Mouse (Mus musculus): ENCODE results near the gene Frmd4a. TPM values are rescaled to one million over a fixed set of nuclear protein-coding genes. Genes with fewer than 3 reads are reported as not detected.

Gene Frmd4a
- polyA plus RNA-seq, 1 experiment from 2014 or later: 49.1 TPM

GRCm38 (mm10) chr2:4435051-4435450 lies 417.5 kb downstream of the Frmd4a start:
- DNase-seq (ENCODE audit: low spot score): no peak
- Histone ChIP-seq H3K4me1 (replicated peaks) (peaks cover 51% of the 10 kb centered on the region), H3K27ac (peak overlapping the region; percentile 67), H3K36me3 (peaks cover 61% of the 10 kb centered on the region), H3K4me3 (no peak overlapping the region), H3K27me3 (ENCODE audit: insufficient read depth, poor library complexity, severe bottlenecking) (no peaks in the 10 kb centered on the region), H3K9me3 (no peaks in the 10 kb centered on the region)
- WGBS: 88% methylated on average over 8 of the region's 8 CpGs

GRCm38 (mm10) chr2:4436361-4437231 lies 419.1 kb downstream of the Frmd4a start:
- peak; percentile 59 for DNase-seq (ENCODE audit: low spot score)
- peak overlapping the region; percentile 13; the same call in 1 of the 2 replicates for H3K4me3 ChIP-seq

GRCm38 (mm10) chr2:4438739-4439138 lies 421.2 kb downstream of the Frmd4a start:
- H3K27ac ChIP-seq: no peak overlapping the region
- H3K4me1 ChIP-seq (replicated peaks): peaks cover 49% of the 10 kb centered on the region
- no peaks in the 10 kb centered on the region for H3K9me3 ChIP-seq
- no peaks in the 10 kb centered on the region for H3K27me3 ChIP-seq (ENCODE audit: insufficient read depth, poor library complexity, severe bottlenecking)
- DNase-seq (ENCODE audit: low spot score): no peak
- H3K4me3 ChIP-seq: no peak overlapping the region
- WGBS: 69% methylated on average over 7 of the region's 7 CpGs
- H3K36me3 ChIP-seq: peaks cover 52% of the 10 kb centered on the region

More at GRCm38 (mm10) chr2:4436361-4437231, 419.1 kb downstream of the Frmd4a start:
- no peaks in the 10 kb centered on the region for H3K9me3 ChIP-seq
- peak overlapping the region; percentile 83 for H3K27ac ChIP-seq
- H3K4me1 ChIP-seq (replicated peaks): peaks cover 58% of the 10 kb centered on the region
- no peaks in the 10 kb centered on the region for H3K27me3 ChIP-seq (ENCODE audit: insufficient read depth, poor library complexity, severe bottlenecking)
- peaks cover 64% of the 10 kb centered on the region for H3K36me3 ChIP-seq
- 59% methylated on average over 19 of the region's 19 CpGs for WGBS

GRCm38 (mm10) chr2:4439909-4440308 lies 422.4 kb downstream of the Frmd4a start:
- WGBS: 89% methylated on average over 4 of the region's 4 CpGs
- H3K27ac ChIP-seq: no peak overlapping the region
- peaks cover 43% of the 10 kb centered on the region for H3K4me1 ChIP-seq (replicated peaks)
- H3K9me3 ChIP-seq: no peaks in the 10 kb centered on the region
- H3K27me3 ChIP-seq (ENCODE audit: insufficient read depth, poor library complexity, severe bottlenecking): no peaks in the 10 kb centered on the region
- no peak for DNase-seq (ENCODE audit: low spot score)
- H3K4me3 ChIP-seq: no peak overlapping the region
- H3K36me3 ChIP-seq: peaks cover 51% of the 10 kb centered on the region

GRCm38 (mm10) chr2:4441840-4442239 lies 424.3 kb downstream of the Frmd4a start:
- no peak for DNase-seq (ENCODE audit: low spot score)
- H3K9me3 ChIP-seq: no peaks in the 10 kb centered on the region
- H3K4me1 ChIP-seq (replicated peaks): peaks cover 24% of the 10 kb centered on the region
- H3K27me3 ChIP-seq (ENCODE audit: insufficient read depth, poor library complexity, severe bottlenecking): no peaks in the 10 kb centered on the region
- 95% methylated on average over 4 of the region's 4 CpGs for WGBS
- H3K36me3 ChIP-seq: peaks cover 46% of the 10 kb centered on the region
- H3K27ac ChIP-seq: no peak overlapping the region
- H3K4me3 ChIP-seq: no peak overlapping the region

GRCm38 (mm10) chr2:4444740-4445139 lies 427.2 kb downstream of the Frmd4a start:
- H3K9me3 ChIP-seq: no peaks in the 10 kb centered on the region
- 87% methylated on average over 3 of the region's 3 CpGs for WGBS
- H3K27ac ChIP-seq: no peak overlapping the region
- H3K27me3 ChIP-seq (ENCODE audit: insufficient read depth, poor library complexity, severe bottlenecking): no peaks in the 10 kb centered on the region
- DNase-seq (ENCODE audit: low spot score): no peak
- H3K4me1 ChIP-seq (replicated peaks): peaks cover 11% of the 10 kb centered on the region; the same call in 1 of the 2 replicates
- H3K36me3 ChIP-seq: peaks cover 47% of the 10 kb centered on the region
- H3K4me3 ChIP-seq: no peak overlapping the region

GRCm38 (mm10) chr2:4445629-4446400 lies 428.3 kb downstream of the Frmd4a start:
- Histone ChIP-seq H3K4me3 (no peak overlapping the region), H3K9me3 (no peaks in the 10 kb centered on the region)

GRCm38 (mm10) chr2:4449860-4450480 lies 432.5 kb downstream of the Frmd4a start:
- no peak overlapping the region for H3K27ac ChIP-seq
- H3K27me3 ChIP-seq (ENCODE audit: insufficient read depth, poor library complexity, severe bottlenecking): no peaks in the 10 kb centered on the region
- 88% methylated on average over 12 of the region's 12 CpGs for WGBS

More at GRCm38 (mm10) chr2:4445629-4446400, 428.3 kb downstream of the Frmd4a start:
- no peak for DNase-seq (ENCODE audit: low spot score)
- H3K36me3 ChIP-seq: peaks cover 40% of the 10 kb centered on the region
- H3K4me1 ChIP-seq (replicated peaks): peaks cover 16% of the 10 kb centered on the region; the same call in 1 of the 2 replicates
- WGBS: 91% methylated on average over 10 of the region's 10 CpGs
- H3K27me3 ChIP-seq (ENCODE audit: insufficient read depth, poor library complexity, severe bottlenecking): no peaks in the 10 kb centered on the region
- H3K27ac ChIP-seq: no peak overlapping the region

GRCm38 (mm10) chr2:4452590-4453400 lies 435.3 kb downstream of the Frmd4a start:
- no peaks in the 10 kb centered on the region for H3K27me3 ChIP-seq (ENCODE audit: insufficient read depth, poor library complexity, severe bottlenecking)
- H3K4me1 ChIP-seq (replicated peaks): peaks cover 69% of the 10 kb centered on the region
- 24% methylated on average over 12 of the region's 12 CpGs for WGBS
- no peak overlapping the region; the same call in 1 of the 2 replicates for H3K4me3 ChIP-seq
- DNase-seq (ENCODE audit: low spot score): peak; percentile 87
- peaks cover 9% of the 10 kb centered on the region for H3K36me3 ChIP-seq
- peak overlapping the region; percentile 84 for H3K27ac ChIP-seq
- no peaks in the 10 kb centered on the region for H3K9me3 ChIP-seq

More at GRCm38 (mm10) chr2:4449860-4450480, 432.5 kb downstream of the Frmd4a start:
- H3K9me3 ChIP-seq: no peaks in the 10 kb centered on the region
- H3K4me3 ChIP-seq: no peak overlapping the region
- peaks cover 15% of the 10 kb centered on the region for H3K36me3 ChIP-seq
- DNase-seq (ENCODE audit: low spot score): no peak
- H3K4me1 ChIP-seq (replicated peaks): peaks cover 48% of the 10 kb centered on the region

- H3K4me3 ChIP-seq: no peak overlapping the region
- H3K36me3 ChIP-seq: peaks cover 7% of the 10 kb centered on the region
- DNase-seq (ENCODE audit: low spot score): no peak
- H3K27me3 ChIP-seq (ENCODE audit: insufficient read depth, poor library complexity, severe bottlenecking): no peaks in the 10 kb centered on the region
- WGBS: 81% methylated on average over 11 of the region's 11 CpGs
- H3K4me1 ChIP-seq (replicated peaks): peaks cover 85% of the 10 kb centered on the region
- peak overlapping the region; percentile 84; the same call in 1 of the 2 replicates for H3K27ac ChIP-seq
- no peaks in the 10 kb centered on the region for H3K9me3 ChIP-seq
Observed at GRCm38 (mm10) chr2:4455097-4456025, 437.8 kb downstream of the Frmd4a start.

- Histone ChIP-seq H3K27me3 (ENCODE audit: insufficient read depth, poor library complexity, severe bottlenecking) (no peaks in the 10 kb centered on the region), H3K36me3 (peaks cover 7% of the 10 kb centered on the region; the same call in 1 of the 2 replicates), H3K4me1 (replicated peaks) (peaks cover 72% of the 10 kb centered on the region), H3K9me3 (no peaks in the 10 kb centered on the region), H3K4me3 (no peak overlapping the region), H3K27ac (peak overlapping the region; percentile 83)
- WGBS: 41% methylated on average over 5 of the region's 5 CpGs
- DNase-seq (ENCODE audit: low spot score): peak; percentile 34
Observed at GRCm38 (mm10) chr2:4460897-4461296, 443.4 kb downstream of the Frmd4a start.

Measured in hindbrain, embryonic 10.5 days (tissue).